Mouse (Mus musculus) heart, postnatal 14 days (tissue): ENCODE measurements around the gene Nup93. TPM values are rescaled to one million over a fixed set of nuclear protein-coding genes. Genes with fewer than 3 reads are reported as not detected.
A peak's percentile ranks its signal among the peaks of the same experiment; 100 is the strongest.

ENCODE experiments used
- DNase-seq, 2 experiments: peaks; one replicate each; pipeline ENCODE4 v3.0.0; 2021 to 2022
- intact Hi-C: fragments of 180-260 bp; cut with DNase I; formaldehyde crosslinking; loops from one replicate; pipeline ENCODE4 v1.15.1; 2025
- total RNA-seq, 2 experiments: library from RNA; stranded (reverse); gene quantifications; 2 replicates each; pipeline ENCODE4 v1.2.3; 2021

Gene Nup93
- total RNA-seq, 2 experiments from 2014 or later = 17.3 to 20.2 TPM

GRCm38 (mm10) chr8:94304412-94304811 is 90.0 kb downstream of the Nup93 start:
- no peak for DNase-seq
- intact Hi-C loops = no loop called here

GRCm38 (mm10) chr8:94306989-94307513 is 92.7 kb downstream of the Nup93 start:
- intact Hi-C loops = no loop called here
- no peak for DNase-seq

- DNase-seq = no peak
- intact Hi-C loops = no loop called here
These were observed 93.3 kb downstream of the Nup93 start for GRCm38 (mm10) chr8:94307652-94308051.

- intact Hi-C loops = no loop called here
- DNase-seq = no peak
These were observed 99.7 kb downstream of the Nup93 start for GRCm38 (mm10) chr8:94314069-94314468.

- intact Hi-C loops = no loop called here
- peak in 1 of 2 experiments; percentile 48 for DNase-seq
These were observed 102.9 kb downstream of the Nup93 start for GRCm38 (mm10) chr8:94317249-94317648.

GRCm38 (mm10) chr8:94317691-94318090 is 103.3 kb downstream of the Nup93 start:
- intact Hi-C loops = no loop called here
- DNase-seq = no peak

GRCm38 (mm10) chr8:94320036-94320435 is 105.7 kb downstream of the Nup93 start:
- DNase-seq = no peak
- intact Hi-C loops = no loop called here

- intact Hi-C loops = no loop called here
- DNase-seq = no peak
These were observed 107.7 kb downstream of the Nup93 start for GRCm38 (mm10) chr8:94322083-94322482.

- DNase-seq = no peak
- intact Hi-C loops = no loop called here
These were observed 108.7 kb downstream of the Nup93 start for GRCm38 (mm10) chr8:94323041-94323440.

- intact Hi-C loops = no loop called here
- no peak for DNase-seq
These were observed 109.7 kb downstream of the Nup93 start for GRCm38 (mm10) chr8:94324071-94324470.

- intact Hi-C loops = no loop called here
- no peak for DNase-seq
These were observed 111.7 kb downstream of the Nup93 start for GRCm38 (mm10) chr8:94326016-94326415.

GRCm38 (mm10) chr8:94328932-94329728 is 114.8 kb downstream of the Nup93 start, which contains the start of gene Slc12a3:
Slc12a3 (plus strand) TSS chr8:94329201.
- DNase-seq = no peak
- intact Hi-C loops = no loop called here

- intact Hi-C loops = loop anchor here (1.0 kb wide), 1 partner anchor 162 kb away; no protein-coding TSS in a partner anchor
- DNase-seq = peak; percentile 28 to 65
These were observed 116.4 kb downstream of the Nup93 start for GRCm38 (mm10) chr8:94330733-94331132.

GRCm38 (mm10) chr8:94333345-94333744 is 119.0 kb downstream of the Nup93 start:
- peak in 1 of 2 experiments; percentile 32 for DNase-seq
- intact Hi-C loops = no loop called here

GRCm38 (mm10) chr8:94337559-94337958 is 123.2 kb downstream of the Nup93 start:
- intact Hi-C loops = no loop called here
- DNase-seq = no peak

GRCm38 (mm10) chr8:94340796-94341195 is 126.4 kb downstream of the Nup93 start:
- DNase-seq = no peak
- intact Hi-C loops = loop anchor here (10.0 kb wide), 1 partner anchor 244 kb away; no protein-coding TSS in a partner anchor

- intact Hi-C loops = loop anchor here (1.0 to 10.0 kb wide), 2 partner anchors 55 to 242 kb away; no protein-coding TSS in a partner anchor
- no peak for DNase-seq
These were observed 128.3 kb downstream of the Nup93 start for GRCm38 (mm10) chr8:94342691-94343090.

- DNase-seq = peak; percentile 84 to 91
- intact Hi-C loops = loop anchor here (1.0 to 10.0 kb wide), 2 partner anchors 54 to 242 kb away; no protein-coding TSS in a partner anchor
These were observed 128.9 kb downstream of the Nup93 start for GRCm38 (mm10) chr8:94343290-94343689.

GRCm38 (mm10) chr8:94343778-94344320 is 129.5 kb downstream of the Nup93 start:
- intact Hi-C loops = loop anchor here (1.0 to 10.0 kb wide), 2 partner anchors 53 to 241 kb away; no protein-coding TSS in a partner anchor
- no peak for DNase-seq

- intact Hi-C loops = loop anchor here (10.0 kb wide), 1 partner anchor 239 kb away; no protein-coding TSS in a partner anchor
- DNase-seq = no peak
These were observed 131.3 kb downstream of the Nup93 start for GRCm38 (mm10) chr8:94345657-94346056.

- DNase-seq = no peak
- intact Hi-C loops = loop anchor here (10.0 kb wide), 1 partner anchor 239 kb away; no protein-coding TSS in a partner anchor
These were observed 131.9 kb downstream of the Nup93 start for GRCm38 (mm10) chr8:94346264-94346663.
